Mouse (Mus musculus) C2C12 (cell line): ENCODE results near the gene Mark2. TPM values are rescaled to one million over a fixed set of nuclear protein-coding genes. Genes with fewer than 3 reads are reported as not detected.

Experiments used
- H3K27me3 ChIP-seq: one replicate; pipeline ENCODE4 v1.6.1; 2011; ENCODE audit not compliant: control insufficient read depth, insufficient read depth, insufficient read length
- H3K36me3 ChIP-seq: one replicate; pipeline ENCODE4 v1.6.1; 2011; ENCODE audit not compliant: control insufficient read depth, insufficient read depth
- H3K4me3 ChIP-seq: one replicate; pipeline ENCODE4 v1.5.1; 2011; ENCODE audit warnings: mild to moderate bottlenecking, control low read depth; ENCODE audit not compliant: poor library complexity, insufficient read depth, severe bottlenecking
- H3K79me2 ChIP-seq: one replicate; pipeline ENCODE4 v1.6.1; 2011; ENCODE audit not compliant: control insufficient read depth, insufficient read depth
- H3K79me3 ChIP-seq: one replicate; pipeline ENCODE4 v1.6.1; 2011; ENCODE audit warnings: low read depth, control low read depth
- H3ac ChIP-seq: one replicate; pipeline ENCODE3; 2011; ENCODE audit warnings: low read depth; ENCODE audit not compliant: control insufficient read depth, insufficient read length
- CEBPB ChIP-seq: IDR thresholded peaks from one replicate; pipeline ENCODE4 v1.6.1; 2011; ENCODE audit warnings: low read depth, mild to moderate bottlenecking, control low read depth, moderate library complexity
- CTCF ChIP-seq: IDR thresholded peaks from one replicate; pipeline ENCODE4 v1.5.1; 2011; ENCODE audit not compliant: control insufficient read depth, insufficient read depth, insufficient read length
- FOSL1 ChIP-seq: IDR thresholded peaks from one replicate; pipeline ENCODE4 v1.8.0; 2011; ENCODE audit warnings: mild to moderate bottlenecking, low read length; ENCODE audit not compliant: poor library complexity, insufficient read depth, severe bottlenecking
- MAX ChIP-seq: IDR thresholded peaks from one replicate; pipeline ENCODE4 v1.6.1; 2011; ENCODE audit warnings: mild to moderate bottlenecking, control low read depth
- MYOD1 ChIP-seq: IDR thresholded peaks from one replicate; pipeline ENCODE4 v1.6.1; 2011; ENCODE audit warnings: low read depth; ENCODE audit not compliant: control insufficient read depth, insufficient read length
- MYOG ChIP-seq: IDR thresholded peaks from one replicate; pipeline ENCODE4 v1.6.1; 2011; ENCODE audit not compliant: control insufficient read depth, insufficient read length; ENCODE audit errors: extremely low read depth
- USF1 ChIP-seq: IDR thresholded peaks from one replicate; pipeline ENCODE4 v1.6.1; 2011; ENCODE audit warnings: low read depth, mild to moderate bottlenecking, control low read depth, moderate library complexity
- polyA plus RNA-seq: library from polyadenylated mRNA; unstranded; fragments of >200 nt; fragmentation: generic; extraction: Trizol; gene quantifications from one replicate; pipeline ENCODE4 v1.2.1, GENCODE M21; 2012; ENCODE audit warnings: missing spikeins

The Mark2 gene
- polyA plus RNA-seq, 1 experiment: 27.2 TPM

GRCm38 (mm10) chr19:7267781-7268721 is 73.6 kb downstream of the Mark2 start:
- H3K79me3 ChIP-seq: peaks cover 4% of the 10 kb centered on the region
- TF ChIP-seq MYOD1 (no peak), MAX (peak; percentile 46)
- peaks cover 23% of the 10 kb centered on the region for H3K36me3 ChIP-seq
- peak overlapping the region; percentile 92 for H3ac ChIP-seq
- H3K27me3 ChIP-seq: no peaks in the 10 kb centered on the region
- H3K4me3 ChIP-seq: peak overlapping the region; percentile 60
- peaks cover 15% of the 10 kb centered on the region for H3K79me2 ChIP-seq

- TF ChIP-seq MYOD1 (no peak), CEBPB (no peak), USF1 (peak; percentile 70), CTCF (no peak), MYOG (no peak), FOSL1 (no peak), MAX (peak; percentile 93)
- H3K36me3 ChIP-seq: peaks cover 17% of the 10 kb centered on the region
- peak within 1 kb of the TSS; percentile 92 for H3ac ChIP-seq
- H3K79me3 ChIP-seq: peaks cover 4% of the 10 kb centered on the region
- H3K27me3 ChIP-seq: no peaks in the 10 kb centered on the region
- peaks cover 15% of the 10 kb centered on the region for H3K79me2 ChIP-seq
- H3K4me3 ChIP-seq: peak within 1 kb of the TSS; percentile 60
These were observed 74.4 kb downstream of the Mark2 start, which contains the start of gene Rcor2 for GRCm38 (mm10) chr19:7267091-7267741. Gene Rcor2 (plus strand): TSS chr19:7267325.

DNA sequence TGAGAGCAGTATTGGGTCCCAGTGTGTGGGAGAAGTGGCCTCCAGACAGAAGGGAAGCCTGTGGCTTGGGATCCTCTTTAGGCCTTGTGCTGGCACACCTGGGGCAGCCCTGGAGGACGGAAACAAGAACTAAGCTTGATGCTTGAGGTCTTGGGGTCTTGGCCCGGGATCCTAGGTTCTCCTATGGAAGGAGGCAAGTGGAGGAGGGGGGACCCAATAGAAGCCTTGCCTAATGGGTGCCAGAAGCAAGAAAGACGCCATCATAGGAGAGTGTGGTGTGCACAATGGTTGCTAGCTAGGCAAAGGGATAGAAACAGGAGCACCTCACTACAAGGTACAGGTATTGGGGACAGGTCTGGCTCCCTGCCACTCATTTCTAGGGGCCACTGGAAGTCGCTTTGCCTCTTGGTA is 75.2 kb downstream of the Mark2 start:
- Histone ChIP-seq H3K79me2 (peaks cover 15% of the 10 kb centered on the region), H3ac (no peak overlapping the region), H3K27me3 (no peaks in the 10 kb centered on the region), H3K4me3 (no peak overlapping the region), H3K36me3 (peaks cover 9% of the 10 kb centered on the region), H3K79me3 (peaks cover 4% of the 10 kb centered on the region)
- no peak for TF ChIP-seq FOSL1
- TF ChIP-seq CEBPB: no peak
- no peak for TF ChIP-seq USF1
- TF ChIP-seq MYOD1: no peak
- no peak for TF ChIP-seq MAX
- no peak for TF ChIP-seq CTCF
- TF ChIP-seq MYOG: no peak

- Histone ChIP-seq H3K36me3 (peaks cover 4% of the 10 kb centered on the region), H3ac (no peak overlapping the region), H3K79me2 (peaks cover 15% of the 10 kb centered on the region), H3K4me3 (no peak overlapping the region), H3K27me3 (no peaks in the 10 kb centered on the region), H3K79me3 (peaks cover 4% of the 10 kb centered on the region)
- no peak for TF ChIP-seq CEBPB
- TF ChIP-seq MYOG: no peak
- no peak for TF ChIP-seq USF1
- no peak for TF ChIP-seq MAX
- TF ChIP-seq FOSL1: no peak
- no peak for TF ChIP-seq CTCF
- TF ChIP-seq MYOD1: no peak
These were observed 76.0 kb downstream of the Mark2 start for GRCm38 (mm10) chr19:7265478-7266191.

DNA sequence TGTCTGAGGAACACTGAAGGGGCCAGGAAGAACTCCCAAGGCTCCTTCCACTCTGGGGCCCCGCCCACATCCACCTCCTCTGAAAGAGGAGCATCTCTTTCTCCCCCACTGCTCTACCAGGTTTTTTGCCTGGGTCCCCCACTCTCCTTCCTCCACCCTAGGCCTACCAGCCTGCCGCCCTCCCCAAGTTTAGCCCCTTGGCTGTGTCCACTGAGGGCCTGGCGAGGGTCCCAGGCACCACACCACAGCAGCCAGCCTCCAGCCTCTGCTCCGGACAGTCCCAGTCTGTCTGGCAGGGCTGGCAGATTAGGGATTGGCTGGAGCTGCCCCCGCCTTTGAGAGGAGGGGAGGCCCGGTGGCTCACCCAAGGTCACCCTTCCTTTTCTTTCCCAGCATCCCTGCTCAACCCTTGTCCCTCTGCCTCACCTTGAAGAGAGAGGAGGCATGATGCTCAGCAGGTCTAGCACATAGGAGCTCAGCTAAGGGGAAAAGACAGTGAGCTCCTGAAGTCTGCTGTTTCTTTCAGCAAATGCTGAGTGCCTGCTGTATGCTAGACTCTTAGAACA is 76.8 kb downstream of the Mark2 start:
- Histone ChIP-seq H3K36me3 (no peaks in the 10 kb centered on the region), H3K4me3 (no peak overlapping the region), H3K27me3 (no peaks in the 10 kb centered on the region)

More for the DNA sequence above, 76.8 kb downstream of the Mark2 start:
- H3K79me2 ChIP-seq: peaks cover 13% of the 10 kb centered on the region
- H3ac ChIP-seq: no peak overlapping the region
- TF ChIP-seq MYOD1 (no peak), FOSL1 (no peak), MYOG (no peak), CTCF (no peak), USF1 (no peak), CEBPB (no peak), MAX (no peak)
- H3K79me3 ChIP-seq: peaks cover 4% of the 10 kb centered on the region
